Mouse (Mus musculus): ENCODE measurements at regions not wholly inside any gene's neighbourhood (a gene's known extent, or its start where the extent isn't known, plus 50 kb on each side); places are given as distances from the start of the nearest gene placed in this dataset.

DNA sequence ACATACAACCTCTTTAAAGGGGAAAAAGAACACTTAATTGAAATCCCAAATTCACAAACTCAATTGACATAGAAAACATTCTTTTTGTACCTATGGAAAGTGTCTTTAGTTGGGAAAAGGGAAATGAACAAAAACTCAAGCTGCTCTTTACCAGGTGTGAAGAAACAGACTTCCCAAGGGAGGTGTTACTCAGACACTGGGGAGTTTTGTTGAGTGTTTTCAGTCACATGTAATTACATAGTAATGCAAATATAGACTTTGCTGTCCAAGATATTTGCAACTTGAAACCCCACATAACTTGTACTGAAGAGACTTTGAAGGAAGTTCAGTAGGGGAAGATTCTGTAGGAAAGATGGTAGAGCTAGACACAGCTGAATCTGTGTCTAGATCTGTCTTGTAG lies 547.7 kb upstream of the Zfp960 start:
- no peak for TF ChIP-seq POLR2A (IDR thresholded peaks at IDR 0.05; ENCODE audit: extremely low read depth, insufficient read depth, low read length)
- TF ChIP-seq CTCF (IDR thresholded peaks at IDR 0.05; ENCODE audit: low read depth, low read length), result no peak
- H3K4me1 ChIP-seq (ENCODE audit: control insufficient read depth, insufficient read depth, low read length), result no peaks in the 10 kb centered on the region
- no peak overlapping the region for H3K27ac ChIP-seq (replicated peaks; ENCODE audit: insufficient read depth, low read depth, low read length)
- H3K27me3 ChIP-seq (ENCODE audit: control insufficient read depth, insufficient read depth, low read length), result no peaks in the 10 kb centered on the region
- no peak for DNase-seq (ENCODE audit: extremely low read depth, low read depth, low spot score)
- no peak overlapping the region for H3K4me3 ChIP-seq (ENCODE audit: insufficient read depth, low read depth, low read length)
- no peak overlapping the region for H3K9ac ChIP-seq (ENCODE audit: low read depth, low read length)
- H3K79me2 ChIP-seq (ENCODE audit: control insufficient read depth, insufficient read depth, low read length), result no peaks in the 10 kb centered on the region
- H3K36me3 ChIP-seq (ENCODE audit: control insufficient read depth, insufficient read depth, low read length), result no peaks in the 10 kb centered on the region

- Histone ChIP-seq H3K36me3 (ENCODE audit: control insufficient read depth, insufficient read depth, low read length) (no peaks in the 10 kb centered on the region), H3K27ac (replicated peaks; ENCODE audit: insufficient read depth, low read depth, low read length) (no peak overlapping the region), H3K9ac (ENCODE audit: low read depth, low read length) (no peak overlapping the region), H3K27me3 (ENCODE audit: control insufficient read depth, insufficient read depth, low read length) (no peaks in the 10 kb centered on the region), H3K79me2 (ENCODE audit: control insufficient read depth, insufficient read depth, low read length) (no peaks in the 10 kb centered on the region), H3K4me3 (ENCODE audit: insufficient read depth, low read depth, low read length) (no peak overlapping the region), H3K4me1 (ENCODE audit: control insufficient read depth, insufficient read depth, low read length) (no peaks in the 10 kb centered on the region)
- DNase-seq (ENCODE audit: extremely low read depth, low read depth, low spot score), result no peak
- TF ChIP-seq CTCF (IDR thresholded peaks at IDR 0.05; ENCODE audit: low read depth, low read length), result no peak
- TF ChIP-seq POLR2A (IDR thresholded peaks at IDR 0.05; ENCODE audit: extremely low read depth, insufficient read depth, low read length), result no peak
- WGBS, result 79% methylated on average over 5 of the region's 5 CpGs
Measured at GRCm38 (mm10) chr17:16493951-16494350, 570.0 kb upstream of the Zfp960 start.

GRCm38 (mm10) chr17:16493546-16493945 lies 570.4 kb upstream of the Zfp960 start:
- H3K79me2 ChIP-seq (ENCODE audit: control insufficient read depth, insufficient read depth, low read length), result no peaks in the 10 kb centered on the region
- no peak for TF ChIP-seq CTCF (IDR thresholded peaks at IDR 0.05; ENCODE audit: low read depth, low read length)
- TF ChIP-seq POLR2A (IDR thresholded peaks at IDR 0.05; ENCODE audit: extremely low read depth, insufficient read depth, low read length), result no peak
- H3K4me3 ChIP-seq (ENCODE audit: insufficient read depth, low read depth, low read length), result no peak overlapping the region
- no peaks in the 10 kb centered on the region for H3K27me3 ChIP-seq (ENCODE audit: control insufficient read depth, insufficient read depth, low read length)
- H3K27ac ChIP-seq (replicated peaks; ENCODE audit: insufficient read depth, low read depth, low read length), result no peak overlapping the region
- no peaks in the 10 kb centered on the region for H3K4me1 ChIP-seq (ENCODE audit: control insufficient read depth, insufficient read depth, low read length)
- WGBS, result 88% methylated on average over 2 of the region's 2 CpGs
- no peak overlapping the region for H3K9ac ChIP-seq (ENCODE audit: low read depth, low read length)
- no peak for DNase-seq (ENCODE audit: extremely low read depth, low read depth, low spot score)
- no peaks in the 10 kb centered on the region for H3K36me3 ChIP-seq (ENCODE audit: control insufficient read depth, insufficient read depth, low read length)

DNA sequence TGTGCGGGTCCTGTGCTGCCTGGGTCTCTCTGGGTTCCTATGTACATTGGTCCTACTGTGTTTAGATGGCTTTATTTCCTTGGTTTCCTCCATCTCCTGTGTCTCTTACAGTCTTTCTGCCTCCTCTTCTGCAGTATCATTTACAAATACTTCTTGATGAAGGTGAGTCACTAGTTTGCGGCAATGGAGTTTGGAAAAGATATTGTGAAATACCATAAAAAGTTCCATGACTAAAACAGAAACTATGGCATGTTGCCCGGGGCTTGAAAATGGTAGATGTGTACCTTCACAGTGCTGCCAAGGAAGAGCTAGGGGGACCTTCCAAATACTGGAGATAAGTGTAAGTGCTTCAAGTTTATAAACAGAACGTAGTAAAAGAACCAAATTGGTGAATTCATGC lies 571.4 kb upstream of the Zfp960 start:
- Histone ChIP-seq H3K79me2 (ENCODE audit: control insufficient read depth, insufficient read depth, low read length) (no peaks in the 10 kb centered on the region), H3K27me3 (ENCODE audit: control insufficient read depth, insufficient read depth, low read length) (no peaks in the 10 kb centered on the region), H3K27ac (replicated peaks; ENCODE audit: insufficient read depth, low read depth, low read length) (no peak overlapping the region), H3K4me1 (ENCODE audit: control insufficient read depth, insufficient read depth, low read length) (no peaks in the 10 kb centered on the region), H3K36me3 (ENCODE audit: control insufficient read depth, insufficient read depth, low read length) (no peaks in the 10 kb centered on the region), H3K4me3 (ENCODE audit: insufficient read depth, low read depth, low read length) (no peak overlapping the region), H3K9ac (ENCODE audit: low read depth, low read length) (no peak overlapping the region)
- WGBS, result 75% methylated on average over 4 of the region's 4 CpGs
- DNase-seq (ENCODE audit: extremely low read depth, low read depth, low spot score), result no peak
- no peak for TF ChIP-seq CTCF (IDR thresholded peaks at IDR 0.05; ENCODE audit: low read depth, low read length)
- TF ChIP-seq POLR2A (IDR thresholded peaks at IDR 0.05; ENCODE audit: extremely low read depth, insufficient read depth, low read length), result no peak

DNA sequence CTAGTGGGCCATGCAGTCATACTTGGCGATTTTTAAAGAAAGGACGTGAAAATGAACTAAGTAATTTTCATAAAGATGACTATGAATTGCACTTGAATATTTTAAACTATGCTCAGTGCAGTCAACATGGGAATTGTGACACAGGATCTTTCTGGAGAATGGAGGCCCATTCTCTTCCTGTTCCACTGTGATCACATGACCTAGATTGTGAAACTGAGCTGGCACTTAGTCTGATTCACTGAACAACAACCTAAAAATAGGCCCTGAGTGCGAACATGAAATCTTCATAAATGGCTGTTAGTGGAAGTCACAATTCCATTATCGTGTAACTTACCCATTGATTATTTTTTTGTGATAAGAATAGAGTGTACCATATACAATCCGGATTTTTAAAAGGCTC lies 577.6 kb upstream of the Zfp960 start:
- Histone ChIP-seq H3K27ac (replicated peaks; ENCODE audit: insufficient read depth, low read depth, low read length) (no peak overlapping the region), H3K4me3 (ENCODE audit: insufficient read depth, low read depth, low read length) (no peak overlapping the region), H3K36me3 (ENCODE audit: control insufficient read depth, insufficient read depth, low read length) (no peaks in the 10 kb centered on the region), H3K79me2 (ENCODE audit: control insufficient read depth, insufficient read depth, low read length) (no peaks in the 10 kb centered on the region), H3K9ac (ENCODE audit: low read depth, low read length) (no peak overlapping the region), H3K27me3 (ENCODE audit: control insufficient read depth, insufficient read depth, low read length) (no peaks in the 10 kb centered on the region), H3K4me1 (ENCODE audit: control insufficient read depth, insufficient read depth, low read length) (no peaks in the 10 kb centered on the region)
- no peak for TF ChIP-seq POLR2A (IDR thresholded peaks at IDR 0.05; ENCODE audit: extremely low read depth, insufficient read depth, low read length)
- TF ChIP-seq CTCF (IDR thresholded peaks at IDR 0.05; ENCODE audit: low read depth, low read length), result no peak
- 77% methylated on average over 5 of the region's 5 CpGs for WGBS
- no peak for DNase-seq (ENCODE audit: extremely low read depth, low read depth, low spot score)

GRCm38 (mm10) chr17:16483976-16484375 lies 579.9 kb upstream of the Zfp960 start:
- H3K27me3 ChIP-seq (ENCODE audit: control insufficient read depth, insufficient read depth, low read length), result no peaks in the 10 kb centered on the region
- DNase-seq (ENCODE audit: extremely low read depth, low read depth, low spot score), result no peak
- H3K4me3 ChIP-seq (ENCODE audit: insufficient read depth, low read depth, low read length), result no peak overlapping the region
- H3K4me1 ChIP-seq (ENCODE audit: control insufficient read depth, insufficient read depth, low read length), result no peaks in the 10 kb centered on the region
- TF ChIP-seq CTCF (IDR thresholded peaks at IDR 0.05; ENCODE audit: low read depth, low read length), result no peak
- no peak for TF ChIP-seq POLR2A (IDR thresholded peaks at IDR 0.05; ENCODE audit: extremely low read depth, insufficient read depth, low read length)
- 60% methylated on average over 2 of the region's 2 CpGs for WGBS
- H3K36me3 ChIP-seq (ENCODE audit: control insufficient read depth, insufficient read depth, low read length), result no peaks in the 10 kb centered on the region
- no peak overlapping the region for H3K9ac ChIP-seq (ENCODE audit: low read depth, low read length)
- H3K27ac ChIP-seq (replicated peaks; ENCODE audit: insufficient read depth, low read depth, low read length), result no peak overlapping the region
- no peaks in the 10 kb centered on the region for H3K79me2 ChIP-seq (ENCODE audit: control insufficient read depth, insufficient read depth, low read length)
